Mouse (Mus musculus) bone marrow macrophage, adult 2 months (primary cell): ENCODE measurements at regions not wholly inside any gene's neighbourhood (a gene's known extent, or its start where the extent isn't known, plus 50 kb on each side); places are given as distances from the start of the nearest gene placed in this dataset.

Experiments used
- CTCF ChIP-seq: IDR thresholded peaks from 2 replicates; pipeline ENCODE4 v1.5.1; 2012; ENCODE audit warnings: low read depth, mild to moderate bottlenecking, low read length, moderate library complexity
- POLR2A ChIP-seq: IDR thresholded peaks from 2 replicates; pipeline ENCODE4 v1.6.1; 2012; ENCODE audit warnings: mild to moderate bottlenecking, low read depth, low read length, borderline replicate concordance

GRCm38 (mm10) chr15:68508190-68508589 is 2007.5 kb upstream of the Lrrc6 start:
- no peak for TF ChIP-seq POLR2A
- TF ChIP-seq CTCF: no peak
